Mouse (Mus musculus): ENCODE results near the gene Nrxn3. TPM values are rescaled to one million over a fixed set of nuclear protein-coding genes. Genes with fewer than 3 reads are reported as not detected.
A peak's percentile ranks its signal among the peaks of the same experiment; 100 is the strongest.

Nrxn3 gene
- total RNA-seq, 2 experiments from 2014 or later: 153 to 168 TPM

DNA sequence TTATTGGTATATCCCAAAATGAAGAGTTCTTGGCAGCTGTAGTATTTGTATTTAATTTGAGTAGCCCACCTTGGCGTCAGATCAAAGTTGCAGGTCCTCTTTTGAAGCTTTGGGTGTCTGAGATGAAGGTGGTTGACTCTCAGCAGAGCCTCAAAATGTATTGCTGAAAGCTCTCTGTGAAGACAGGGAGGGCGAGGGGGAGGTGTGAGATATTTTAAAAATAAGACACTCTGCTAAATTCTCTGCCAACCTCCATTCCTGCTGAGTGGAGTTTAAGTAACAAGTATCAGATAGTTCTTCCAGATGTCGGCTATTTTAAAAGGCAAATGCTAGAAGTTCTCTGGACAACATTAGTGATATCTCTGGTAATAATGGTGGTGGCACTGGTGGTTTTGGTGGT, 1069.2 kb downstream of the Nrxn3 start:
- no peak for DNase-seq (ENCODE audit: low spot score in 2 of 2)

DNA sequence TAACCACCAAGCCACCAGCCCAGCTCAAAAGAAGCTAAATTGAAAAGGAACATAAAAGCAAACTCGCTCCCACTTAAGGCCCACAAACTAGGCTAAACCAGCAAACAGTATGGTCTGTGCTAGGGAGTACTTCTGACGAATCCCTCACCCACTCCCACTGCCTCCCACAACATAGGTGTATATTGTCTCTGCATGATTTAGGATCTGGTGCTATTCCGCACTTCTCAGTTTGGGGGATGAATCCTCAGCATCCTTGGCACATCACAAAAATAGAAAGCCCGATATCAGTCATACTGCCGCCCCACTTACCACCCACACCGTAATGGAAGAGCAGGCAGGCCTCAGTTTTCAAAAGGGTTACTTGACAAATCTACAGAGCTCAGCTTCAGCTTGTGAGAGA, 1072.1 kb downstream of the Nrxn3 start:
- DNase-seq (ENCODE audit: low spot score in 2 of 2): no peak

GRCm38 (mm10) chr12:89808217-89808616, 1085.5 kb downstream of the Nrxn3 start:
- DNase-seq (ENCODE audit: low spot score in 2 of 2): no peak

DNA sequence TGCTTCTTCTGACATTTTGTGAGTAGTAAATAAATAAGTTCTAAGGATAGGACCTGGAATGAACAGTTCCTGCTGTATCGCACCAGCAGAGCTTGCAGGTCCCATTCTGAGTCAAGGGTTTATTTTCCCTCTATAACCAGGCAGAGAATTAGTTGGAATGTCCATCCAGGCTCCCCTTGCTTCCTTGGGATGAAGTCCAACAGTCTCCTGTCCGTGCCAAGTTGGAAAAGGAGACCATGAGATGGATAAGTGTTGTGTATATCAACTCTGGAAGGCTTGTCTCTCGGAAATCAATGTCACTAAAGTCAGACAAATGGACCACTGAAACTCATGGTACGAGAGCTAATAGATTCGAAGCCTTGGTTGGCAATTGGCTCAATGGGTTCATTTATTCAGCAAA, 1087.5 kb downstream of the Nrxn3 start:
- no peak for DNase-seq (ENCODE audit: low spot score in 2 of 2)

DNA sequence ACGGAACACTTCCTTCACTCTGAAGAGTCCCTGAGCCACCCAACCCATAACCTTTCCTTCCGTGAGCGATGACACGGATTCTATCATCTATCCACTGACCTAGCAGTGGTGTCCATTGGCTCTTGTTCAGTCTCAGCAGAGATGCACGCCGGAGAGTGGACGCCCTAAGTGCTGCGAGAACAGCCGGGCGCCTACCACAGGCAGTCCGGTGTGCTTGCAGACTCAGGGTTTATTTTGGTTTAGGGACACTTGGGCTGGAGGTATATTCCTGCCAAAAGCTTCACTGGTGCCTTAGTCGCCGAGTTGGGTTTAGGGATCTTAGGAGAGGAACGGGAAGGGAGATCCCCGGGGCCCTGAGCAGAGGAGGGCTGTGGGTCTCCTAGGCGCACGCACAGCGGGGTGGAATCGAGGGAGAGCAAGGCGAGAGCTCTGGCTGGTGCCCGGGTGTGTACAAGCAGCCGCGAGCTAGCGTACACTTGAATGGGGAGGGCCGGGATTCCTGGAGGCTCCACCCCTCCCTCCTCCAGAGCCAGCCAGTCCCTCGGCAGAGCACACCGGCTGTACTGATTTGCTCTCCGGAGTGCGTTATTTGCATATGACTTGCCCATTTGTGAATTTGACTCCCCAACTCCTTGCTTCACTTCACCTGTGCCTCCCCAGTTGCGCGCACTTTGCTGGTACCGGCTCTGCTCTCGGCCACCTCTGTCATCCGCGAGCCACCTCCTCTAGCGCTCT, 1089.3 kb downstream of the Nrxn3 start:
- peak; percentile 60 to 67 for DNase-seq (ENCODE audit: low spot score in 2 of 2)

DNA sequence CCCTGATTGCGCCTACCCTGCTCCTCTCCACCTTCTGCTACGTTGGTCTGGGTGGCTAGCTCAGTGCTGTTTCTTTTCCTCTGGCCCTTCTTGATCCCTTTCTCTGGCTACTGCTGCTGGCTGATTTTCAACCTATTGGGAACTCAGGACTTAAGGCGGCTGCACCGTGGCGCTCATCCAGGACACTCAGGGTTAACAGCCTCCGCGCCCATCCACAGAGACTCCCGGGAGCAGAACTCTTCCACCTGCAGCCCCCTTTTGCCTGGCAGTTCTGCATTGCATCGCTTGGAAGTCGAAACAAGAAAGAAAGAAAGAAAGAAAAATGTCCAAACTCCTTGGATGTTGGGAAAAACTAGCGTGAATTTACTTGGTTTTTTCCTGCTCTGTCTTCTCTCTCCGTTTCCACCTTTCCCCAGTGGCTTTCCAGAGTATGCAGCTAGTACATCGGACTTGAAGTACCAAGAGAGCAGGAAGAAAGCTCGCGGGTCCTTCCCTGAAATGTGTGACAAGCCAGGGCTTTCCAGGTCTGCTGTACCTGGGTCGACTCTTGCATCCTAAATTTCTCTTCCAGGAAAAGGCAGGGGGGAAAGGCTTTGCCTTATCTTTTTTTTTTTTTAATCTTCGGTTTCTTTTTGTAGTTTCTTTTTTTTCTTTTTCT, 1090.0 kb downstream of the Nrxn3 start:
- peak in 1 of 2 experiments; percentile 34 for DNase-seq (ENCODE audit: low spot score in 2 of 2)

DNA sequence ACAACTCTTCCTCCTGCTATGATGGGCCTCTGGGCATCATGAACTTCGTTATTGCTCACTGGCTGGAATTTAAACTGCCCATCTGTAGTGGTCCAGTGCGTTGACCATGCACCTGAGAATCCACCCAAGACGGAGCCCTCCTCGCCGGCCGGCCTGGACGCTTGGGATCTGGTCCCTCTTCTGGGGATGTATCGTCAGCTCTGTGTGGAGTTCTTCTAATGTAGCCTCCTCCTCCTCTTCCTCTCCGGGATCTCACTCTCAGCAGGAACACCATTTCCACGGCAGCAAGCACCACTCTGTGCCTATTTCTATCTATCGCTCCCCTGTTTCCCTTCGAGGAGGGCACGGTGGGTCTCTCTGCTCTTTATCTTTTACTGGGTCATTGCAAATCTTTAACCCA, 1090.6 kb downstream of the Nrxn3 start:
- DNase-seq (ENCODE audit: low spot score in 2 of 2): peak in 1 of 2 experiments; percentile 8

GRCm38 (mm10) chr12:89813718-89814117, 1091.0 kb downstream of the Nrxn3 start:
- DNase-seq (ENCODE audit: low spot score in 2 of 2): no peak

DNA sequence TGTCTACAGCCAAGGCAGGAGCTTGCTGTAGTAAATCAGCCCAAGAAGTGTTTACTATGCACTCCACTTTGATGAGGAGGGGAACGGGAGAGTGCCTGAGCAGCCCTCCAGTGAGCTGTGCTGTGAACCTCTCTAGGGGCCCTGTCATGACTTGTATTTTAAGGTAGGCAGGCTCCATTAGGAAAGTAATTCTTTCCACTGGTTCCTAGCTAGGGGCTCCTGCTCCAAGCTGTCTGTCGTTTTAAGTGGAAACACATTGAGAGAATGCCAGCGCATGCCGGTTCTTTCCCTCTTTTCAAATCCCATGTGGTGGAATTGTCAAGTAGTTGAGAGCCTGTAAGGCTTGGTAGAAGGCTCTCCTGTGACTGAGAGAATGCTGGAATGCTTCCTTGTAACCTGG, 1091.9 kb downstream of the Nrxn3 start:
- DNase-seq (ENCODE audit: low spot score in 2 of 2): no peak

DNA sequence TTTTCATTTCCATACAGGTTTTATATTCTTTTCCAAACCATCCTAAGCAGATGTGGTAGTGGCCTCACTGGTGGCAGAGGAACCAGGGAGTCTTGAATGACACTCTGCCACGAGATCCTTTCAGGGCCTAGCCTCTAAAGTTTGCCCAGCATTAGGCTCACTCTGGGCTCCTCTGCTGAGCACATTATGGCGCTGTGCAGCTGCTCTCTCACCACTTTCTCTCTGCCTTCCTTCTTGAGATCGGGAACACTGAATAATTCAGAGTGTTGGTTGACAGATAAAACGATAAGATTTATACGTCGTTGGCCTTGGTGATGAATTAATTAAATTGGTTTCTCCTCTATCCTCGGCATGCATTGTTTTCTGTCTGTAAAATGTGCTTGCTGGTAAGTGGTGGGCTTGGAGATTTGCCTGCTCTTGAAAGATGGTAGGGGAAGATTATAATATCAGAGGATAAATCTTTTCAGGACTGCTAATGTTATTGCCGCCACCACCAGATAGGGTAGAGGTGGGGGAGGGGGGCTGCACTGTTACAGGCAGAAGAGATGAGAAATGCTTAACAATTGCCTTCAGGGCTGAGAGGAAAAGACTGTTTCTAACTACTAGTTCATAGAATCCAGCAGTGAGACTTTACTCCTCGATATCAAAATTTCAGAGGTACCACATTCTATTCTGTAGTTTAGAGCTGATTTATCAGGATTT, 1094.5 kb downstream of the Nrxn3 start:
- DNase-seq (ENCODE audit: low spot score in 2 of 2): no peak

DNA sequence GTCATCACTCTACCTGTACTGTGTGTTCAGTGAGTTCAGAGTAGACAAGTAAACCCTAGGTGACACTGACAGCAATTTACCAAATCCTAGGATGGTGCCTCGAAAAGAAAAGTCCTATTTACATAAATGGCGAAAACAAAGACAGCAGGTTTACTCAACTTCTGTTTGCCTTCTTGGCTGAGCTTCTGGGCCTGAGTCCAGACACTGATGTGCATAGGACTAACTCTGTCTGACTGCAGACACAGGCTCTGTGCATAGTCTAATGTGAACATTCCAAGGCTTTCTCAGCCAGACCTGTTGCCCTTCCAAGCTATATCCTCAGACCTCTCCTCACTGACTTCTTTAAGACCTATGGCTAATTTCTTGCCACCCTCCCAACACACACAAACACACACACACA, 1095.5 kb downstream of the Nrxn3 start:
- no peak for DNase-seq (ENCODE audit: low spot score in 2 of 2)

DNA sequence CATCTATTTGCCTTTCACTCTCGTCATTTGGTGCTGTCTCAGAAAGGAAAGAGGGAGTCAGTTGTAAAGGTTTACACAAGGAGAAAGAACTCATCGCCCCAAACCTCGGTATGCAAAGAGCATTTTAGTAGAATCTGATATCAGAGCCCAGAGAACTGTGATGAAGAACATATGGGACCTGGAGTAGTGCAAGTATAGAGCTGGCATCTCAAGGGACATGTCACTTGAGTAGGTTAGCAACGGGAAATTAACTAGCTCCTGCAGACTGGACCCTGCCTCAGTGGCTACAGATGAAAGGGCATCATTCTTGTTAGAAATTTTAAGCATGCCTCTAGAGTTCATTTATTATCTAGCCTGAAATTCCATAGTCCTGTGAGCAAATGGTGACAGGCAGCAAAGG, 1099.5 kb downstream of the Nrxn3 start:
- no peak for DNase-seq (ENCODE audit: low spot score in 2 of 2)

DNA sequence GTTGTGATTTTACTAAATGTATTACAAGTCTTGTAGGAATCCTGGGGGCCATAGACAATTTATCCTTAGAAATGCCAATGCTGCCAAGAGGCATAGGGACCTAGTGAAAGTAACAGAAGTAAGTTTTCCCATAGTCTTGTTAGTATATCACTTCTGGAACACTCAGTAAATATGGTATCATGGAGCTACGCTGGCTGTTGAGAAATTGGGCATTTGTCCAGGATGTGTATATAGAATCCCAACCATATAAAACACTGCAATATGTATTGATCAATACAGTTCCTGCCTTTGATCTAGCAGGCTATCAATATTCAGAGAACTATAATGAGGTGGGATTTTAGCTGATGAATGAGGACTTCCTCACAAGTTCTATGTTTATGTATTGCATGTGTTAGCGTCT, 1107.3 kb downstream of the Nrxn3 start:
- no peak for DNase-seq (ENCODE audit: low spot score in 2 of 2)

GRCm38 (mm10) chr12:89830350-89830749, 1107.7 kb downstream of the Nrxn3 start:
- DNase-seq (ENCODE audit: low spot score in 2 of 2): no peak

DNA sequence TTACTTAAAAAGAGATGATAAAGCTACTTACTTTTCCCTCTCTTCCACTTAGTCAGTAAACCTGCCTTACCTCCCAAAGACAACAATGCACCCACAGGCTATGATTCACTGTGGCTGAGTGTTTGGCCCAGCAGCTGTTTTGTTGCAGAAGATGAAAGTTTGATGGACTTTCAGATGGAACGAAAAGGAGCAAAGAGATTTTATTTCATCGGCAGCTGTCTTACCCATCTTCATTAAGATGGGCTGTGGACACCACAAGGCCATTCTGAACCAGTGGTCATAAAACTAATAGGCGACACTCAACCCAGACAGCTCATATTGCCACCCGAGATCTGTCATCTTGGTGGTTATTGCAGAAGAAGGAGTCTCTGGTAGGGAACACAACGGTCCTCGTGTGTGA, 1108.6 kb downstream of the Nrxn3 start:
- no peak for DNase-seq (ENCODE audit: low spot score in 2 of 2)

DNA sequence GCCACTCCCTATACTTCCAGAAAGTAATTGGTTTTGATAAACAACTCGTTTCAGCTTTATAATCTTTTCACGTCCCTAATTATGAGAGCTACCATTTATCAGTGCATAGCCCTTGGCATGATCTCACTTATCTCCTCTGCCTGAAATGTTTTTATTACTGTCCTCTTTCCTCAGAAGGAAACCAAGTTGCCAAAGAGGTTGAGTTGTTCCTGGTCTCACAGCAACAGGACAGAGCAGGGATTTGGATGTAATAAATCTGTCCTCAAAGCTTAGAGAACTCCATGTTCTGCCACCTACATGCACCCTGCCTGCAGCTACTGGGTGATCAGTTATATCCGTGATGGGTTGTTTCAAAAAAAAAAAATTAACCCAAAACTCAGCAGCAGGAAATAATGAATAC, 1113.6 kb downstream of the Nrxn3 start:
- no peak for DNase-seq (ENCODE audit: low spot score in 2 of 2)

GRCm38 (mm10) chr12:89842861-89843260, 1120.2 kb downstream of the Nrxn3 start:
- no peak for DNase-seq (ENCODE audit: low spot score in 2 of 2)

- no peak for DNase-seq (ENCODE audit: low spot score in 2 of 2)
These were observed 1125.4 kb downstream of the Nrxn3 start for GRCm38 (mm10) chr12:89848116-89848515.

GRCm38 (mm10) chr12:89854355-89854754, 1131.7 kb downstream of the Nrxn3 start:
- no peak for DNase-seq (ENCODE audit: low spot score in 2 of 2)

GRCm38 (mm10) chr12:89867124-89867523, 1144.4 kb downstream of the Nrxn3 start:
- no peak for DNase-seq (ENCODE audit: low spot score in 2 of 2)

DNA sequence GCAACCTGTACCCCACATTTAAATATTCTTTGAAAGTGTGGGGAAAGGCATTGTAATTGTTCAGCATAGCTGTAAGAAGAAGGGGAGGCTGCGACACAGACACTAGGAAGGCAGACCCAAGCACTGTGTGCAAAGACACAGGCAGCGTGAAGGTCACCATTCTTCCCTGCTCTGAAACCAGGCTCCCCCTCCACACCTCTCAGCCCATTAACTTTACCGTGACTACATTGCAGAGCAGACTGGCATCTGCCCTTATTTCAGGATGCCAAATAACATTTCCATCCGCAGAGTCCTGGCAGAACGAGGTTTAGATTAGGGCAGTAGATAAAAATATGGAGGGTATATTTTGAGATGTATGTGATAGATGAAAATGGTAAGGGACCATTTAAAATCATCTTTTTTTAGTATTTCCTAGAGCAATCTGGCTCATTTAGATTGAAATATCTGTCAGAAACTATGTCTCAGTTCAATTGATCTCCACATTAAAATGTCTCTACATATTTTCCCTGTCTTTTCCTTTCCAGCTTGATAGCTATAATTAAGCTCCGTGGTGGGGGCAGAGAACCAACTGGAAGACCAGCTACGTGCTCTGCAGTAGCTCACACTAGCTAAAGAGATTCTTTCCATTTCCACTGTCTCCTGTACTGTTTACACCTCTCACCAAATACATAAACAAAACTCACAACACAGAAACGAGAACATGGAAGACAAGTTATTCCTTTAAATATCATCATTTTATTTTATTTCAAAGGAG, 1160.1 kb downstream of the Nrxn3 start:
- no peak for DNase-seq (ENCODE audit: low spot score in 2 of 2)

DNA sequence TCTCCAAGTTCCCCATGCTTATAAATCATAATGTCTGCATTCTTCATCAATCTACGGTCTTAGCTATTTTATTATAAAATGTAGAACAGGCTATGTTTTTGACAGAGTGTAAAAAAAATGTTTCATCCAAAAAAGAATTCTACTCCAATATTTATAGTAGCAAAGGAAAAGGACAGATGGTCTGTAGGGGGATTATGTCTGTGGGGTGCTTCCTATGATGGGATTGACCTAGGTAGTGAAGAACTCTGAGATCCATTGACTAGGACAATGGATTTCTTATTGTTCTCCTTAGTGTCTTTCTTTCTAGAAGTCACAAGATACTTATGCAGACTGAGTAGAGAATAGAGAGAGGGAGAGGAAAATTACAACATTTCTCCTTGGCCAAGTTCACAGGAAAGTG, 1161.9 kb downstream of the Nrxn3 start:
- no peak for DNase-seq (ENCODE audit: low spot score in 2 of 2)

All from layer of hippocampus, postnatal 10 days (tissue).